Mouse (Mus musculus) activated CD4-positive, CD25-positive, alpha-beta regulatory T cell (primary cell): ENCODE results near the gene Olfr33. TPM values are rescaled to one million over a fixed set of nuclear protein-coding genes. Genes with fewer than 3 reads are reported as not detected.

Source experiments
- polyA plus RNA-seq, 2 experiments: library from polyadenylated mRNA; unstranded; fragments of 100-300 nt; shearing (Covaris generic); gene quantifications; one replicate each; pipeline ENCODE4 v1.2.1; 2017

Gene Olfr33
- polyA plus RNA-seq: not detected

GRCm38 (mm10) chr7:102718970-102719369 lies at the start of gene Olfr33:
Olfr33 (minus strand) TSS chr7:102719070.

GRCm38 (mm10) chr7:102759266-102759665 lies 40.4 kb upstream of the Olfr33 start, which contains the start of the genes Olfr560 and Olfr78:
Olfr560 (minus strand) TSS chr7:102759366.
Olfr78 (minus strand) TSS chr7:102759471.

GRCm38 (mm10) chr7:102727391-102727790 lies 8.5 kb upstream of the Olfr33 start, which contains the start of gene Olfr559:
Olfr559 (minus strand) TSS chr7:102727491.

GRCm38 (mm10) chr7:102701915-102702314 lies 17.0 kb downstream of the Olfr33 start, which contains the start of gene Olfr558:
Olfr558 (plus strand) TSS chr7:102702215.

GRCm38 (mm10) chr7:102695358-102696125 lies 23.3 kb downstream of the Olfr33 start, which contains the start of gene Olfr557:
Olfr557 (plus strand) TSS chr7:102695910.

GRCm38 (mm10) chr7:102686944-102687501 lies 31.8 kb downstream of the Olfr33 start, which contains the start of gene Trim68:
Trim68 (minus strand) TSS chr7:102687327.

GRCm38 (mm10) chr7:102664599-102664998 lies 54.3 kb downstream of the Olfr33 start, which contains the start of gene Olfr556:
Olfr556 (plus strand) TSS chr7:102664899.

Other genes with a start within 250 kb of the Olfr33 start
- under 1 TPM in 1 of 2 experiments, not detected in 1; 0.12 TPM for gene Olfr543, start 237.4 kb downstream of the Olfr33 start, polyA plus RNA-seq
- under 1 TPM in 1 of 2 experiments, not detected in 1; 0.84 TPM for gene Olfr544, start 230.8 kb downstream of the Olfr33 start, polyA plus RNA-seq
- under 1 TPM in 1 of 2 experiments, not detected in 1; 0.41 TPM for gene Olfr545, start 219.5 kb downstream of the Olfr33 start, polyA plus RNA-seq
- gene Olfr547, start 184.3 kb downstream of the Olfr33 start, polyA plus RNA-seq: not detected
- not detected for gene Olfr548-ps1, start 178.2 kb downstream of the Olfr33 start, polyA plus RNA-seq
- gene Olfr549, start 169.2 kb downstream of the Olfr33 start, polyA plus RNA-seq: not detected
- 100 to 1,000 TPM in 1 of 2 experiments, 10 to 100 TPM in 1; 88.3 to 105 TPM for gene Trim21, start 153.6 kb downstream of the Olfr33 start, polyA plus RNA-seq
- gene Olfr550, start 147.6 kb downstream of the Olfr33 start, polyA plus RNA-seq: not detected
- gene Olfr551, start 127.2 kb downstream of the Olfr33 start, polyA plus RNA-seq: not detected
- gene Olfr552, start 121.3 kb downstream of the Olfr33 start, polyA plus RNA-seq: under 1 TPM in 1 of 2 experiments, not detected in 1; 0.04 TPM
- under 1 TPM in 1 of 2 experiments, not detected in 1; 0.41 TPM for gene Olfr553, start 100.9 kb downstream of the Olfr33 start, polyA plus RNA-seq
- under 1 TPM in 1 of 2 experiments, not detected in 1; 0.45 TPM for gene Olfr554, start 80.6 kb downstream of the Olfr33 start, polyA plus RNA-seq
- not detected for gene Olfr555, start 60.2 kb downstream of the Olfr33 start, polyA plus RNA-seq
- under 1 TPM in 1 of 2 experiments, not detected in 1; 0.07 TPM for gene Olfr556, start 54.2 kb downstream of the Olfr33 start, polyA plus RNA-seq
- 1 to 10 TPM; 8.6 to 9.5 TPM for gene Trim68, start 31.7 kb downstream of the Olfr33 start, polyA plus RNA-seq
- not detected for gene Olfr557, start 23.2 kb downstream of the Olfr33 start, polyA plus RNA-seq
- gene Olfr558, start 16.9 kb downstream of the Olfr33 start, polyA plus RNA-seq: not detected
- gene Olfr559, start 8.4 kb upstream of the Olfr33 start, polyA plus RNA-seq: not detected
- gene Olfr560, start 40.3 kb upstream of the Olfr33 start, polyA plus RNA-seq: not detected
- under 1 TPM in 1 of 2 experiments, not detected in 1; 0.14 TPM for gene Olfr78, start 40.4 kb upstream of the Olfr33 start, polyA plus RNA-seq
- not detected for gene Olfr561, start 52.2 kb upstream of the Olfr33 start, polyA plus RNA-seq
- not detected for gene Olfr564, start 84.4 kb upstream of the Olfr33 start, polyA plus RNA-seq
- gene Olfr566, start 139.7 kb upstream of the Olfr33 start, polyA plus RNA-seq: not detected
- gene Olfr568, start 158.1 kb upstream of the Olfr33 start, polyA plus RNA-seq: under 1 TPM in 1 of 2 experiments, not detected in 1; 0.29 TPM
- under 1 TPM in 1 of 2 experiments, not detected in 1; 0.42 TPM for gene Olfr569, start 171.8 kb upstream of the Olfr33 start, polyA plus RNA-seq
- gene Olfr570, start 175.5 kb upstream of the Olfr33 start, polyA plus RNA-seq: under 1 TPM in 1 of 2 experiments, not detected in 1; 0.12 TPM
- gene Olfr571, start 198.5 kb upstream of the Olfr33 start, polyA plus RNA-seq: not detected
- gene Olfr572, start 205.3 kb upstream of the Olfr33 start, polyA plus RNA-seq: not detected
- gene Olfr573-ps1, start 223.5 kb upstream of the Olfr33 start, polyA plus RNA-seq: under 1 TPM in 1 of 2 experiments, not detected in 1; 0.86 TPM
- gene Olfr574, start 229.4 kb upstream of the Olfr33 start, polyA plus RNA-seq: not detected
- not detected for gene Olfr575, start 239.7 kb upstream of the Olfr33 start, polyA plus RNA-seq
- under 1 TPM in 1 of 2 experiments, not detected in 1; 0.25 TPM for gene Olfr576, start 243.6 kb upstream of the Olfr33 start, polyA plus RNA-seq